Mouse (Mus musculus): ENCODE measurements around the gene Adcy3. TPM values are rescaled to one million over a fixed set of nuclear protein-coding genes. Genes with fewer than 3 reads are reported as not detected.

Adcy3 gene
- total and polyA plus RNA-seq, 3 experiments: 3.4 to 4.8 (median 4.3) TPM

GRCm38 (mm10) chr12:4209196-4209595, 76.3 kb downstream of the Adcy3 start:
- Histone ChIP-seq H3K79me2 (replicated peaks; ENCODE audit: control insufficient read depth, insufficient read depth, low read length) (no peaks in the 10 kb centered on the region), H3K36me3 (ENCODE audit: control insufficient read depth, insufficient read depth, low read length) (no peaks in the 10 kb centered on the region), H3K4me3 (no peak overlapping the region), H3K9ac (ENCODE audit: low read depth, low read length) (no peak overlapping the region), H3K27ac (no peak overlapping the region), H3K27me3 (ENCODE audit: control insufficient read depth, insufficient read depth, low read length) (no peaks in the 10 kb centered on the region), H3K4me1 (ENCODE audit: control insufficient read depth, insufficient read depth, low read length) (no peaks in the 10 kb centered on the region)
- DNase-seq: no peak
- 95% methylated on average over 9 of the region's 9 CpGs for WGBS
- intact Hi-C loops (cut with DNase I): loop anchor here (2.0 to 5.0 kb wide), 2 partner anchors 102 to 282 kb away; no protein-coding TSS in a partner anchor
- TF ChIP-seq POLR2A (IDR thresholded peaks at IDR 0.05; ENCODE audit: insufficient read depth, low read depth, low read length) (no peak), EP300 (IDR thresholded peaks at IDR 0.05; ENCODE audit: insufficient read depth, low read depth, low read length) (no peak), CTCF (IDR thresholded peaks at IDR 0.05) (no peak)

- no peak overlapping the region for H3K4me3 ChIP-seq
- TF ChIP-seq EP300 (IDR thresholded peaks at IDR 0.05; ENCODE audit: insufficient read depth, low read depth, low read length) (no peak), CTCF (IDR thresholded peaks at IDR 0.05) (no peak), POLR2A (IDR thresholded peaks at IDR 0.05; ENCODE audit: insufficient read depth, low read depth, low read length) (no peak)
- no peaks in the 10 kb centered on the region for H3K27me3 ChIP-seq (ENCODE audit: control insufficient read depth, insufficient read depth, low read length)
- no peaks in the 10 kb centered on the region for H3K79me2 ChIP-seq (replicated peaks; ENCODE audit: control insufficient read depth, insufficient read depth, low read length)
- intact Hi-C loops (cut with DNase I): no loop called here
- H3K27ac ChIP-seq: no peak overlapping the region
- DNase-seq: peak in 1 of 2 experiments; percentile 45
- WGBS: 77% methylated on average over 9 of the region's 9 CpGs
- no peaks in the 10 kb centered on the region for H3K36me3 ChIP-seq (ENCODE audit: control insufficient read depth, insufficient read depth, low read length)
- H3K9ac ChIP-seq (ENCODE audit: low read depth, low read length): no peak overlapping the region
- H3K4me1 ChIP-seq (ENCODE audit: control insufficient read depth, insufficient read depth, low read length): no peaks in the 10 kb centered on the region
Measured at GRCm38 (mm10) chr12:4211174-4211573, 78.3 kb downstream of the Adcy3 start.

- TF ChIP-seq POLR2A (IDR thresholded peaks at IDR 0.05; ENCODE audit: insufficient read depth, low read depth, low read length) (no peak), EP300 (IDR thresholded peaks at IDR 0.05; ENCODE audit: insufficient read depth, low read depth, low read length) (no peak), CTCF (IDR thresholded peaks at IDR 0.05) (no peak)
Measured at GRCm38 (mm10) chr12:4212908-4213307, 80.0 kb downstream of the Adcy3 start.

GRCm38 (mm10) chr12:4230156-4230555, 97.3 kb downstream of the Adcy3 start:
- no peak for DNase-seq
- no peaks in the 10 kb centered on the region for H3K27me3 ChIP-seq (ENCODE audit: control insufficient read depth, insufficient read depth, low read length)
- TF ChIP-seq EP300 (IDR thresholded peaks at IDR 0.05; ENCODE audit: insufficient read depth, low read depth, low read length) (no peak), CTCF (IDR thresholded peaks at IDR 0.05) (no peak), POLR2A (IDR thresholded peaks at IDR 0.05; ENCODE audit: insufficient read depth, low read depth, low read length) (no peak)
- H3K4me1 ChIP-seq (ENCODE audit: control insufficient read depth, insufficient read depth, low read length): no peaks in the 10 kb centered on the region; the same call in 1 of the 2 replicates
- no peaks in the 10 kb centered on the region for H3K36me3 ChIP-seq (ENCODE audit: control insufficient read depth, insufficient read depth, low read length)
- no peak overlapping the region for H3K27ac ChIP-seq
- no peaks in the 10 kb centered on the region for H3K79me2 ChIP-seq (replicated peaks; ENCODE audit: control insufficient read depth, insufficient read depth, low read length)
- no peak overlapping the region for H3K4me3 ChIP-seq
- intact Hi-C loops (cut with DNase I): loop anchor here (5.0 kb wide), 1 partner anchor 247 kb away; the partner anchor contains the start of gene Ncoa1
- WGBS: 82% methylated on average over 7 of the region's 7 CpGs
- H3K9ac ChIP-seq (ENCODE audit: low read depth, low read length): no peak overlapping the region

More at GRCm38 (mm10) chr12:4212908-4213307, 80.0 kb downstream of the Adcy3 start:
- no peak overlapping the region for H3K4me3 ChIP-seq
- no peaks in the 10 kb centered on the region for H3K36me3 ChIP-seq (ENCODE audit: control insufficient read depth, insufficient read depth, low read length)
- H3K27ac ChIP-seq: no peak overlapping the region
- no peaks in the 10 kb centered on the region for H3K27me3 ChIP-seq (ENCODE audit: control insufficient read depth, insufficient read depth, low read length)
- H3K9ac ChIP-seq (ENCODE audit: low read depth, low read length): no peak overlapping the region
- intact Hi-C loops (cut with DNase I): no loop called here
- H3K79me2 ChIP-seq (replicated peaks; ENCODE audit: control insufficient read depth, insufficient read depth, low read length): no peaks in the 10 kb centered on the region
- DNase-seq: no peak
- H3K4me1 ChIP-seq (ENCODE audit: control insufficient read depth, insufficient read depth, low read length): no peaks in the 10 kb centered on the region
- 58% methylated on average over 8 of the region's 8 CpGs for WGBS

- no peak overlapping the region for H3K9ac ChIP-seq (ENCODE audit: low read depth, low read length)
- H3K27ac ChIP-seq: no peak overlapping the region
- H3K36me3 ChIP-seq (ENCODE audit: control insufficient read depth, insufficient read depth, low read length): no peaks in the 10 kb centered on the region
- H3K4me1 ChIP-seq (ENCODE audit: control insufficient read depth, insufficient read depth, low read length): no peaks in the 10 kb centered on the region; the same call in 1 of the 2 replicates
- 28% methylated on average over 4 of the region's 4 CpGs for WGBS
- no peaks in the 10 kb centered on the region for H3K79me2 ChIP-seq (replicated peaks; ENCODE audit: control insufficient read depth, insufficient read depth, low read length)
- H3K27me3 ChIP-seq (ENCODE audit: control insufficient read depth, insufficient read depth, low read length): no peaks in the 10 kb centered on the region
- no peak for TF ChIP-seq POLR2A (IDR thresholded peaks at IDR 0.05; ENCODE audit: insufficient read depth, low read depth, low read length)
- TF ChIP-seq CTCF (IDR thresholded peaks at IDR 0.05): no peak
- no peak for TF ChIP-seq EP300 (IDR thresholded peaks at IDR 0.05; ENCODE audit: insufficient read depth, low read depth, low read length)
- no peak overlapping the region for H3K4me3 ChIP-seq
- intact Hi-C loops (cut with DNase I): loop anchor here (5.0 kb wide), 1 partner anchor 245 kb away; the partner anchor contains the start of gene Ncoa1
- DNase-seq: no peak
Measured at GRCm38 (mm10) chr12:4232777-4233176, 99.9 kb downstream of the Adcy3 start.

All from heart, adult 2 months (tissue).